Mouse (Mus musculus): ENCODE data around the gene Bud31.
"Not testable (repeated sequence)": the region's sequence is repeated elsewhere in the genome, so short reads cannot be mapped to it uniquely, and the experiment has no call there.

Bud31 gene
- long read RNA-seq, experiment 1, transcript Bud31-207 (6 exons, 867 nt), result major isoform, 51 of 73 reads
- long read RNA-seq, experiment 1, transcript Bud31-203 (6 exons, 928 nt), result minor isoform, 10 of 73 reads
- long read RNA-seq, experiment 1, partial matches to known transcripts, result 9 of 73 reads
- long read RNA-seq, experiment 1, other reads (novel, unspliced or antisense), result 1 of 73 reads
- long read RNA-seq, experiment 2, transcript Bud31-207 (6 exons, 867 nt), result major isoform, 60 of 88 reads
- long read RNA-seq, experiment 2, transcript Bud31-203 (6 exons, 928 nt), result minor isoform, 17 of 88 reads
- long read RNA-seq, experiment 2, partial matches to known transcripts, result 5 of 88 reads
- long read RNA-seq, experiment 2, other reads (novel, unspliced or antisense), result 2 of 88 reads

DNA sequence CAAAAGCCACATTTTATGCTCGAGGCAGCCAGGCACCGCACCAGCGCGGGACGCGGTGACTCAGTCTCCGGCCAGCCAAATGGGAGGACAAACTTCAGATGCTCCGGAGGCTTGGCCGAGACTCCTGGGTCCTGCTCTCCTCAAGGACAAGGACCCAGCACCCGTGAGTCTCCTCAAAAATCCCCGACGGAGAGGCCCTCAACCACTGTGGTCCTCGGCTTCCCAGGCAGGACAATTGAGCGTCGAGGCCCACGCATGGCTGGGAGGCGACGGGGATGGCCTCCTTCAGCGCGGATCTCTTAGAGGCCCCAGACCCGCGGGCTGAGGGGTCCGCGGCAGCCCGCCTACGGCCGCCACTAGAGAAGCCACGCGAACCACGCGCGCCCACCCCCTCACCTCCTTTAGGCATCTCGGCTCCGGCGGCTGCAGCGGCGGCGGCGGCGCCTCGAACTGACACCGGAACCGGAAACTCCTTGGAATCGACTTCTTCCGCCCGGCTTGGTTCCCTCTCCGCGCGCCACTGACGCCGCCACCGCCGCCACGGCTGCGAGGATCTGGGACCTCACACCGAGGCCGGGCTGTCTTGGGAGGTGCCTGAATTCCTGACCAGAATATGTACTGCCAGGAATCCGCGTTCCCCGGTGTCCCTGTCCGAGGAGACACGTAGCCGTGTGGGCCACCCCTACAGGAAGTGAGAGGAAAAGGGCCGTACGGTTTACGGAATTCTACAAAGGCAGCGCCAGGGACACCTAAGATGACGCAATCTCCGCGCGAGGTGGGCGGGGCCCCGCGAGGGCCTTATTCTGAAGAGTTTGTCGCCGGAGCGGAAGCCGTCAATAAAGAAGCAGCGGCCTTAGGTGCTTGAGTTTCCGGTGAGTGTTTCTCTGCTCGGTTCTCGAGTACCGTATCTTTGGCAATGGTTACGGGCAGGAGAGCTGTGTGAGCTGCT lies at the start of gene Bud31, which contains the start of gene Pdap1:
Bud31 (plus strand) TSS at position 792 of the 949 bp plus-strand sequence.
Pdap1 (minus strand) TSS at position 668 of the 949 bp plus-strand sequence.
- intact Hi-C loops (cut with DNase I), result no loop called here

DNA sequence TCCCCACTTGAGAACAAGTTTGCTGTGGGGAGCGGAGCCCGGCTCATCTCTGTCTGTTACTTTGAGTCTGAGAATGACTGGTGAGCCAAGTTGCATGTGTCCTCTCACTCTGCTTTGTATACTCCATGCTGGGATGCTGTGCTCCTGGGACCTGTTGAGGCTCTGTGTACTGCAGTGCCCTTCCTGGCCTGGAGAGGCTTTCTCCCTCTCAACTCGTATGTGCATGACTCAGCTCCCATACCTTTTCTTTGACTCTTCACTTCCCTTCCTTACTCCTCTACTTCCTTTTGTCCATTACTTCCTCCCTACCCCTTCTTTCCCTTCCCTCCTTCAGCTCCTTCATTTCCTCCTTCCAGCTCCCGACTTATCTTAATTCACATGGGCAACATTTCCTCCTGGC lies 44.0 kb upstream of the Bud31 start:
- intact Hi-C loops (cut with DNase I), result no loop called here

DNA sequence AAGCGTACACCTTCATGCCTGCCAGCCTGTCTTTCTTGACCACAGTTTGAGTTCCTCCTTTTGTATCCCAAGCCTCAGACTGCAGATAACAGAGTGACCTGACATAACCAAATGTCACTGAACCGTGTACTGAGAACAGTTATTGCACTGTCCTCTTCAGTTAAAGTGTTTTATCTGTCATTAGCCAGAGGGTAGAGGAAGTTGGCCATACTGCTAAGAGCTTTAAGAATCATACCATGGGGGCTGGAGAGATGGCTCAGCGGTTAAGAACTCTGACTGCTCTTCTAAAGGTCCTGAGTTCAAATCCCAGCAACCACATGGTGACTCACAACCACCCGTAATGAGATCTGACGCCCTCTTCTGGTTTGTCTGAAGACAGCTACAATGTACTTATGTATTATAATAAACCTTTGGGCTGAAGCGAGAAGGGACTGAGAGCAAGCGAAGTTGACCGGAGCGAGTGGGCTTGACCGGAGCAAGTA lies 41.8 kb upstream of the Bud31 start:
- intact Hi-C loops (cut with DNase I), result no loop called here

DNA sequence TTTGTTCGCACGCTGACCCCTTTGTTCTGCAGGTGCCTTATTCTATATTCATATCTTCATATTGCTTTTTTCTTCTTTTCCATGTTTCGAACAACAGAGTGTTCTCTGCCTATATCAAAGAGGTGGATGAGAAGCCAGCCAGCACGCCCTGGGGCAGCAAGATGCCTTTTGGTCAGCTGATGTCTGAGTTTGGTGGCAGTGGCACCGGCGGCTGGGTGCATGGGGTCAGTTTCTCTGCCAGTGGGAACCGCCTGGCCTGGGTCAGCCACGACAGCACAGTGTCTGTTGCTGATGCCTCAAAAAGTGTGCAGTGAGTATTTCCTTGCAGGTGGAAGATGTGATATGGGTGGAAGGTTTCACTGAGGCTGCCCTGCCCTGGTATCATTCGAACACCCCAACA lies 39.2 kb upstream of the Bud31 start:
- intact Hi-C loops (cut with DNase I), result no loop called here

DNA sequence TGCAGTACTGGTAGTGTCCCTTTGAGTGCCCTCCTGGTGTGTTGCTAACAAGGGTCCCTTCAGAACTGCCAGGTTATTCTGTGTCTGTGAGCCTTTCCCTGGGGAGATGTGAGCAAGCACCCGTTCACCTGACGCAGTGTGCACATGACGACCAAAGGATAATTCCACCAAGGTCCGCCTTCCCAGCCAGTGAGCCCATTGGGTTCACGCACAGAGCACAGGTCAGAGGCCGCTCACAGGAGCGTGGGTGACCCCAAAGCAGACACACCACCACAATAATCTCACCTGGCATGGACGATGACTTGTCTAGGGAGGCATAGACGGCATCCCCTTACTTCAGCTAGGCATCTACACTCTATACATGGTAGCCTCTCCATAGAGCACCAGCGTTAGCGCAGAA lies 38.7 kb upstream of the Bud31 start:
- intact Hi-C loops (cut with DNase I), result not testable (repeated sequence)

DNA sequence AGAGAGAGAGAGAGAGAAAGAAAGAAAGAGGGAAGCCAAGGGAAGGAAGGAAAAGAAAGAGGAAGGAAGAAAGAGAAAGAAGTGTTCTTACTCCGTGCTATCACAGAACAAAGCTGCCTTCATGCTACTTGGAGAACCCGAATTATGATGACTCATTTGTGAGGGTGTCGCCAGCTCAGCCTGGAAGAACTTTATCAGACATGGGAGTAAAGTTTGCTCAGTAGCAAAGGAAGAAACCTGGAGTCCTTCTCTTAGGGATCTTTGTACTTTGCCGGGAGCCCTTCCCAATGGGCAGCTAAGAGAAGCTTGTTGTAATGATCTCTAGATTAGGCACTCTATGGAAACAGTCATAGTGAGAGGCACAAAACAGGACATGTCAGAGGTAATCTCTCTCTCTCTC lies 37.5 kb upstream of the Bud31 start:
- intact Hi-C loops (cut with DNase I), result no loop called here

DNA sequence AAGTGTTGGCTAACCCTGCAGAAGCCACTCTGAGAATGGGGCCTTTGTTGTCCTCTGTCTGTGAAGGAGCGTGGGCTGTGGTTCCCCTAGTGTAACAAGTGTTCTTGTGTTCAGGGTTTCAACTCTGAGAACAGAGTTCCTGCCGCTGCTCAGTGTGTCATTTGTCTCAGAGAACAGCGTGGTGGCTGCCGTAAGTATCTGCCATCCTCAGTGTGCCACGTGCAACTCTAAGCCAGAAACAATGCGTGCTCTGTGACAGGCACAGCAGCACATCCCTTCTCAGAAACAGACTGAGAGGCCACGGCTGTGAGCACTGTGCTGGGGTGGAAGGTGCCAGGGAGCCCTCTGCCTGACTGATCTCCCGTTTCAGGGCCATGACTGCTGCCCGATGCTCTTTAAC lies 35.8 kb upstream of the Bud31 start:
- intact Hi-C loops (cut with DNase I), result no loop called here

DNA sequence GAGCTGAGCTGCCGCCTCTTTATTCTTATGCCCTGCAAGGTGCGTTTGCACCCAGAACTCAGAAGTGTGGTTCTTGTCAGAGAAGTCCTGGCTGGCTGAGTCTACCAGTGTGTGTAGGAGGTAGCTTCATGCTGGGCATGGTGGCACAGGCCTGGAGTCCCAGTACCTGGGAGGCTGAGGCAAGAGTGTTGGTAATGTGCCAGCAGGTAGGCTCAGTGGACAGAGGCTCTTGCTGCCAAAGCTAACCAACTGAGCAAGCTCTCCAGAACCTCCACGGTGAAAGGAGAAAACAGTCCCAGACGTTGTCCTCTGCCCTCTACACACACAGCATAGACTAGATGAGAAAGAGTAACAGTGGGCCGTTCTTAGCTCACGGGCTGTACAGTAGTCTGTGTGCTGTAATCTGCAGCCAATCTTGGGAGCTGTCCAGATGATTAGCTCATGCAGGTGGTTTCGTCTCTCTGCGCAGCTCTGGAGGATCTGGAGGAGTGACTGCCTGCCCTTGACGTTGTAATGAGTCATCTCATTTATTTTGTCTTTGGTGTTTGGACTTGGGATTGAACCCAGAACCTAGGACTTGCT lies 34.4 kb upstream of the Bud31 start:
- intact Hi-C loops (cut with DNase I), result no loop called here

DNA sequence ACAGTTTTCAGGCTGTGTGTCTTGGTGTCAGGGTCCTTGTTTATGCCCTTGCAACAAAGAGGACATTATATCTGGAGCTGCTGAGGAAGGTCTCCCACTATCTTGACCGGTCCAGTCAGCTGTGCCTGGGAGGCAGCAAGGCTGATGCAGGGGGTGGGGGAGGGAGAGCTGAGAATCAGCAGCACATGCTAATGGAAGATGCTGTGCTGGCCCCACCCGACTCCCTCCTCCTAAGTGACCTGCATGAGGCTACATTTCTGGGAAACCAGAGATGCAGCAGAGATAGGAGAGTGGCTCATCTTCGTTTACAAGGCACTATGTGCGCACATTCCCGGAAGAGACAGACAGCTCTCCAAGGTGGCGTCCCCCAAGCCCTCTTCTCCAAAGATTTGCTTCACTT lies 29.8 kb upstream of the Bud31 start:
- intact Hi-C loops (cut with DNase I), result no loop called here

DNA sequence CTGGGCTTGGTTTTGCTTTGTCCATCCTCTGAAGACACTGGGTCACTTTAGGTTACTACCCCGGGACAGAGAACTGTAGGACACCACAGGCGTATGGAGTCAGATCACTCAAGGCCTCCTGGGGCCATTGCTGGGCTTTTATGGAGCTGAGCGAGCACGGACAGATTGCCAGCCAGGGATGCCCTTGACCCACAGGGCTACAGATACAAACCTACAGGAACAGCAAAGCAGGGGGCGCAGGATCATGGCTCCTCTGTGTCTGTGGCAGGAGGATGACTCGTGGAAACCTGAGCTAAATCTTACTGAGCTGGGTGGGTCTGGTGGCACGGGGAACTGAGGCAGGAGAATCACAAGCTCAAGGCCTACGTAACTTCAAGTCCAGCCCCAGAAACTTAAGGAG lies 27.6 kb upstream of the Bud31 start:
- intact Hi-C loops (cut with DNase I), result no loop called here

DNA sequence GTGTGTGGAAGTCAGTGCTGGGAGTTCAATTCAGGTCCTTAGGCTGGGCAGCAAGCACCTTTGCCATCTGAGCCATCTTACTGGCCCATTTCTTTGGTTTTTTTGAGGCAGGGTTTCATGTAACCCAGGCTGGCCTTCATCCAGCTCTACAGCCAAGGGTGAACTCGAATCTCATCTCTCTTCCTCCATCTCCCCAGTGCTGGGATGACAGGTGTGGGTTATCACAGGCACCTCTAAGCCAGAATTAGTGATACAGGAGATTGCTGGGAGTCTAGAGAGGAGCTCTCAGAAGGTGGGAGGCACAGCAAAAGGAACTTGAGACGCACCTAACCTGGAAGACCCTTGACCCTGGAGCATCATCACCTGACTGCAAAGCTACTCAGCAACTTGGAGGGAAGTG lies 26.7 kb upstream of the Bud31 start:
- intact Hi-C loops (cut with DNase I), result no loop called here

DNA sequence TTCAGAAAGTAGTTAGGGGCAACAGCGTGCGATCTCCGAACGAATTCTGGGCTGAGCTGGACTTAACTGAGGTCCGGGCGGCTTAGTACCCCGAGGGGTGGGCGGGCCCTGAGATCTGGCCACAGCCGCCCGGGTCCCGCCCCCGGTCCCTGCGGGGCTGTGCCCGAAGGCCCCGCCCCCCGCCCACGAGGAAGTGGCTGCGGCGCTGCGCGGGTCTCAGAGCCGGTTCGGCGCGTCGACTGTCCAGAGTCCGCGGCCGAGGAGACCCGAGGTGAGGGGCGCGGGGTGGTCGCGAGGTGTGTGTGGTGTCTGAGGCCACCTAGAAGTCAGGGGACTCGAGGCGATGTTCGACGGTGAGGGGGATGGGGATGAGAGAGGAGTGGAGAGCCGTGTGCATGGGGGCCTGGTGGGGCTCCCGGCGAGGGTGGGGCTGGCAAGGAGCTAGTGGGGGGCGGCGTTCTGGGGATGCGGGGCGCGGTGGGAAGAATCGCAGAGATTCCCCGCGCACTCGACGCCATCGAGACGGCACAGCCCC lies 26.0 kb upstream of the Bud31 start, which contains the start of gene Arpc1b:
Arpc1b (plus strand) TSS at position 145 of the 535 bp plus-strand sequence.
- intact Hi-C loops (cut with DNase I), result no loop called here

DNA sequence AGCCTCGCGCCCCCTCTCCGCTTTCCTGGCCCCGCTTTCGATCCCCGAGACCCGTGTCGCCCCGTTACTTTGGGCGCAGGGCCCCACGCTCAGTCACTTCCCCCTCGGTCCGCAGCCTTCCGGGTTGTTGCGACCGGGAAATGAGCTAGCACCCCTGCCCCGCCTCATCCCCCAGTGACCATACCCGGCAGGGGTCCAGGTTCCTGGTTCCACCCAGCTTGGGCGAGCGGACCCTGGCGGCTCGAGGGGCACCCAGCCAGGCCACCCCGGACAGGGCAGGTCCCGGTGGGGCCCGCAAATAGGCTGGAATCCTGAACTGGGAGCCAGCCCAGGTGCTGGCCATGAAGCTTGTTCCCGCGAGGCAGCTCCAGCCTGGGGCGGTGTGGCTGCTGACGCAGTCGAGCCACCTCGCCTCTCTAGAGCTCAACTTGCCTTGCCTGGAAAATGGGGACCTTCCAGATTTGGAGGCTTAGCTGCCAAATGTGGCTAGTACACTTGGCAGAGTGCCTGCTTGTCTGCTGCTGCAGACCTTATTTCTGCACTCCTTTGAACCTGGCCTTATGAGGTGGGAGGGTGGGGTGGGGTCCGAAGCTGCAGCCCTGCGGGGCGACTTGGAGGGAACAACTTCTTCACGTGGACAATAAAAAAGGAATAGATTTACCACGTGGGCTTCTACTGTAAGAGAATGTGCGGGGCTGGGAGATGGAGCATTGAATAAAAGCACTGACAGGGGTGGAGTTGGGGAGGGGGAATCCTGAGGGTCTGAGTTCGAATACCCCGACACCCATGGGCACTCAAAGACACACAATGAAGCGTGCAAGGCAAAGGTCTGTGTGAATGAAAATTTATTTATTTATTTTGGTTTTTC lies 25.3 kb upstream of the Bud31 start:
- intact Hi-C loops (cut with DNase I), result no loop called here

DNA sequence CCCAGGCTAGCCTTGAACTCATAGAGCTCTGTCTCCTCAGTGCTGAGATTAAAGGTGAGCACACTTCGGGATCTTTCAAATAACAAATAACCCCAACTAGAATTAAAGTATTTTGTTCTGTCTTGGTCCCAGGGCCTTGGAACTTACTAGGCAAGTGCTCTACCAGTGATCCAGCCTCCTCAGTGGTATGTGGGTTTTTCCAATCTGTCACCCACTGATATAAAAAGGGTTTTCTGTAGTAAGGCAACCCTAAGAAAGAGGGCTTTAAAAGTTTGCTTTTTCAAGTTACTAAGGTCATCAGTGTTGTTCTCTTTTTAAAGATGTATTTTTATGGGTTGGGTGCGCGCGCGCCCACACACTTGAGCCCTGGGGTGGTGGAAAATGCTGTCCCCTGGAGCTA lies 24.4 kb upstream of the Bud31 start:
- intact Hi-C loops (cut with DNase I), result loop anchor here (2.0 kb wide), 1 partner anchor 33 kb away; the partner anchor contains the start of gene Arpc1a

DNA sequence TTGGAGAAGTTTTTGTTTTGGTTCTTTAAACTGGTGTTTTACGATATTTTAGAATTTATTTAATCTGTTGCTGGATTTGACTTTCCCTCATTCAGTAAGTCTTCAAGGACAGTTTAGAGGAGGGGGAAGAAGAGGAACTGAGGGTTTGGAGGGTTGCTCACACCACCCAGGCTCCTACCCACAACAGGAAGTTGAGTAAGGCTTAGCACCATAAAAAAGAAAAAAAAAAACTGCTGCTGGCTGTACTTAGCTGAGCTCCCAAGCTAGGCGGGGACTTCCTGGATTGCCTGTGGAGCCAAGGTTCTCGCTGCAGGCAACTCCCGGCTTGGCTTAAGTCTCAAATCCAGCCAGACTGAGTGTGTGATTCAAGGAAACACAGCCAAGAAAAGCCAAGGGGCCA lies 23.8 kb upstream of the Bud31 start:
- intact Hi-C loops (cut with DNase I), result loop anchor here (2.0 kb wide), 1 partner anchor 34 kb away; the partner anchor contains the start of gene Arpc1a

DNA sequence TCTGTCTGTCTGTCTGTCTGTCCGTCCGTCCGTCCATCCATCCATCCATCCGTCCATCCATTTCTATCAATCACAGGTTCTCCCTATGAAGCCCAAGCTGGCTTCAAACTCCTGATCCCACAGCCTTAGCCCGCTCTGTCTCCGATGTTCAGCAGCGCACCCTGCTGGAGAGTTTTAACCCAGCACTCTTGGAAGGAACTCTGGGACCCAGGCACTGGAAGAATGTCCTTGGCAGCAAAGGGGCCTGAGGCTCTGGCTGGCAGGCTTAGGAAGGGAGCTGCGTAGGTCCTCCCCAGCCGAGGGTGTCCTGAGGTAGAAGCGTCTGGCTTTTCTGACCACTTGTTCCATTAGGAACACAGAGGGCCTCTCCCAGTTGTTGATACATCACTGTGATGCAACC lies 23.2 kb upstream of the Bud31 start:
- intact Hi-C loops (cut with DNase I), result loop anchor here (2.0 kb wide), 1 partner anchor 34 kb away; the partner anchor contains the start of gene Arpc1a

DNA sequence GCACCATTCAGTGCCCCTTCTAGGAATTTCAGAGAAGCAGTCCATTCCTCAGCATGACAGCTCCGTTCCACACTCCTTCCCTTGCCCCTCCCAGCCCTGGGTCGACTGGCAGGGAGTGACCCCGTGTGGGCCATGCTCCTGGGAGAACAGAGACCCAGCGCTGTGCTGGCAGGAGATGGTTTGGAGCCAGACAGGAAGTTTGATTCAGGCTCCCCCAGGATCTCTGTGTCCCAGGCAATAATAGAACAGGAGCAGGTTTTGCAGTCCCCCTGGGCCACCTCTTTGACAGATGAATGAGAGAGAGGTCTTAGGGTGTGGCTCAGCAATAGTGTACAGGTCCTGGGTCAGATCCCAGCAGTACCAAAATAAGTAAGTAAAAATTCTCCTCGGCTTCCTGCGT lies 22.2 kb upstream of the Bud31 start:
- intact Hi-C loops (cut with DNase I), result no loop called here

DNA sequence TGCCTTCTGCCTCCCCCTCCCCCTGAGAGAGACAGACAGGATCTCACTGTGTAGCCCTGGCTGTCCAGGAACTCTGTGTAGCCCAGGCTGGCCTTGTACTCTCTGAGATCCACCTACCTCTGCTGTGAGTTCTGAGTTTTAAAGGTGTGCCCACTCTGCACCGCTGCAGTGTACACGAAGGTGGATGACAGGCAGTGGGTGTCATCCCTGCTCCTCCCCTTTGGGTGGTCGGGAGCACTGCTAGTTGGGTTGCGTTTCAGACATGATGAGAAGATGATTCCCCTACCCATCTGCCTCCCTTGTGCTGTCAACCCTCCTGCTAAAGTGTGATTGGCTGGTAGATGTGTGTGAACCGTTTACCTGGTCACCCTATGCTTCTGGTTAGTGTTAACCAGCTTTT lies 21.7 kb upstream of the Bud31 start:
- intact Hi-C loops (cut with DNase I), result no loop called here

DNA sequence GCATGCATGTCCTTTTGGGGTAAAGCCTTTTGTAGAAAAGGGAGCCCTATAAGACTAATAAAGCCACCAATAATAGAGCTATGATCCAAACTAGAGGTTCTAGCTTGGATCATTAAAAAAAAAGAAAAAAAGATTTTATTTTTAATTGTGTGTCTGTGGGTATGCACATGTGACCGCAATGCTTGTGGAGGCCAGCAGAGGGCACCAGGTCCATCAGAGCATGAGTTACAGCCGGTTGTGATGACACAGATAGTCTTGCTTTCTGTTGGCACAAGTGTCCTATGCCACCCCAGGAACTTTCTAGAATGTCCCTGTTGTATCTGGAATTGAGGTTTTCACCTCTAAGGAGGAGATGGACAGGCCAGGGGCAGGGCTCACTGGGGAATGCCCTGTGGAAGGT lies 20.8 kb upstream of the Bud31 start:
- intact Hi-C loops (cut with DNase I), result no loop called here

DNA sequence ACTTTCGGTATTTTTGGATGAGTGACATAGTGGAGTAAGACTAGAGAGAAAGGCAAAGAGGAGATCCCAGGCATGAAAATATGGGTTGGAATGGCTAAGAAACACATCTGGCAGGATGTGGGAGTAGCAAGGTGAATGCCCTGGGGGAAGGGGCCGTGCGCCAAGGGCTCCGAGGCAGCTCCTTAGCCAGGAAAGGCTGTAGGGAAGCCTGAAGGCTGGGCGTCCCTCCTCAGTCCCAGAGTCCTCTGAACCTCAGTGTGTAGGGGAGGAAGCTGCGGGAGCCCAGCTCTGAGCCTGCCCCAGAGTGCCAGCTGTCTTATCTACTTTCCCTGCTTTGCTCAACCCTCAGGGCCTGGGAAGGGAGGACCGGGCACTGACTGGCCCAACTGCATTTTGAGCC lies 19.2 kb upstream of the Bud31 start:
- intact Hi-C loops (cut with DNase I), result no loop called here

Measured in adrenal gland (tissue).